Mouse (Mus musculus): ENCODE results near the gene Ccdc50.

GRCm38 (mm10) chr16:27483834-27484233 lies 95.2 kb downstream of the Ccdc50 start:
- TF ChIP-seq CTCF (IDR thresholded peaks at IDR 0.05; ENCODE audit: low read depth) (no peak), EP300 (IDR thresholded peaks at IDR 0.05; ENCODE audit: low read depth) (no peak)
